Mouse (Mus musculus): ENCODE data around the gene Cwf19l1. TPM values are rescaled to one million over a fixed set of nuclear protein-coding genes. Genes with fewer than 3 reads are reported as not detected.

The Cwf19l1 gene
- polyA plus RNA-seq, 1 experiment: not detected

GRCm38 (mm10) chr19:44148991-44149390, 13.3 kb upstream of the Cwf19l1 start:
- H3K27ac ChIP-seq (ENCODE audit: insufficient read depth, low read depth, low read length): no peak overlapping the region
- H3K4me1 ChIP-seq (ENCODE audit: control insufficient read depth, insufficient read depth, low read length): peaks cover 9% of the 10 kb centered on the region; the same call in 1 of the 2 replicates
- no peak overlapping the region for H3K4me3 ChIP-seq (ENCODE audit: insufficient read depth, low read depth, low read length)
- 60% methylated on average over 2 of the region's 2 CpGs for WGBS
- no peak for TF ChIP-seq POLR2A (IDR thresholded peaks at IDR 0.05; ENCODE audit: insufficient read depth, low read depth, low read length)
- no peak for TF ChIP-seq CTCF (IDR thresholded peaks at IDR 0.05; ENCODE audit: insufficient read depth, low read depth, low read length)

DNA sequence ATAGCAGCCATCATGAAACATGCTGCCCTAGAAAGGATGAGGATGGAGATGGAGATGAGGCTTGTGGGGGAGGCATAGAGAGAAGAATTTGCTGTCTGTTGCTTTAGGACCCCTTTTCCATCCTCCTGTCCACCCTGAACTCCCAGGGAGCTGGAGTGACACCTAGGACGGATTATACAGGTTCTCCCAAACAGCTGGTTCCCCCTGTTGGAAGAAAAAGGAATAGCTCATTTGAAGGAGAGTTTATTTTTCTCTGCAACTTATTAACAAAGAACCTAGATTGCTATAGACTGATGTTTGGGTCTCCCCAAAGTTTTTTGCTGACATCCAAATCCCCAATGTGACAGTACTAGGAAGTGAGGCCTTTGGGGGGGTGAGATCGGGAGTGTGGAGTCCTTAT, 12.7 kb upstream of the Cwf19l1 start:
- Histone ChIP-seq H3K4me1 (ENCODE audit: control insufficient read depth, insufficient read depth, low read length) (peaks cover 9% of the 10 kb centered on the region; the same call in 1 of the 2 replicates), H3K27ac (ENCODE audit: insufficient read depth, low read depth, low read length) (no peak overlapping the region), H3K4me3 (ENCODE audit: insufficient read depth, low read depth, low read length) (no peak overlapping the region)
- WGBS: 40% methylated on average over 2 of the region's 2 CpGs
- TF ChIP-seq CTCF (IDR thresholded peaks at IDR 0.05; ENCODE audit: insufficient read depth, low read depth, low read length): no peak
- no peak for TF ChIP-seq POLR2A (IDR thresholded peaks at IDR 0.05; ENCODE audit: insufficient read depth, low read depth, low read length)

- TF ChIP-seq POLR2A (IDR thresholded peaks at IDR 0.05; ENCODE audit: insufficient read depth, low read depth, low read length): no peak
- TF ChIP-seq CTCF (IDR thresholded peaks at IDR 0.05; ENCODE audit: insufficient read depth, low read depth, low read length): no peak
- no peak overlapping the region for H3K4me3 ChIP-seq (ENCODE audit: insufficient read depth, low read depth, low read length)
- no peak overlapping the region for H3K27ac ChIP-seq (ENCODE audit: insufficient read depth, low read depth, low read length)
- H3K4me1 ChIP-seq (ENCODE audit: control insufficient read depth, insufficient read depth, low read length): peaks cover 9% of the 10 kb centered on the region; the same call in 1 of the 2 replicates
- 96% methylated on average over 8 of the region's 8 CpGs for WGBS
These were observed 11.3 kb upstream of the Cwf19l1 start for GRCm38 (mm10) chr19:44146951-44147350.

GRCm38 (mm10) chr19:44146568-44146879, 10.8 kb upstream of the Cwf19l1 start:
- Histone ChIP-seq H3K4me3 (ENCODE audit: insufficient read depth, low read depth, low read length) (peak overlapping the region; percentile 57), H3K4me1 (ENCODE audit: control insufficient read depth, insufficient read depth, low read length) (peaks cover 9% of the 10 kb centered on the region; the same call in 1 of the 2 replicates), H3K27ac (ENCODE audit: insufficient read depth, low read depth, low read length) (peak overlapping the region; percentile 14; the same call in 1 of the 2 replicates)
- TF ChIP-seq CTCF (IDR thresholded peaks at IDR 0.05; ENCODE audit: insufficient read depth, low read depth, low read length): no peak
- no peak; the same call in 1 of the 2 replicates for TF ChIP-seq POLR2A (IDR thresholded peaks at IDR 0.05; ENCODE audit: insufficient read depth, low read depth, low read length)
- 54% methylated on average over 9 of the region's 9 CpGs for WGBS

DNA sequence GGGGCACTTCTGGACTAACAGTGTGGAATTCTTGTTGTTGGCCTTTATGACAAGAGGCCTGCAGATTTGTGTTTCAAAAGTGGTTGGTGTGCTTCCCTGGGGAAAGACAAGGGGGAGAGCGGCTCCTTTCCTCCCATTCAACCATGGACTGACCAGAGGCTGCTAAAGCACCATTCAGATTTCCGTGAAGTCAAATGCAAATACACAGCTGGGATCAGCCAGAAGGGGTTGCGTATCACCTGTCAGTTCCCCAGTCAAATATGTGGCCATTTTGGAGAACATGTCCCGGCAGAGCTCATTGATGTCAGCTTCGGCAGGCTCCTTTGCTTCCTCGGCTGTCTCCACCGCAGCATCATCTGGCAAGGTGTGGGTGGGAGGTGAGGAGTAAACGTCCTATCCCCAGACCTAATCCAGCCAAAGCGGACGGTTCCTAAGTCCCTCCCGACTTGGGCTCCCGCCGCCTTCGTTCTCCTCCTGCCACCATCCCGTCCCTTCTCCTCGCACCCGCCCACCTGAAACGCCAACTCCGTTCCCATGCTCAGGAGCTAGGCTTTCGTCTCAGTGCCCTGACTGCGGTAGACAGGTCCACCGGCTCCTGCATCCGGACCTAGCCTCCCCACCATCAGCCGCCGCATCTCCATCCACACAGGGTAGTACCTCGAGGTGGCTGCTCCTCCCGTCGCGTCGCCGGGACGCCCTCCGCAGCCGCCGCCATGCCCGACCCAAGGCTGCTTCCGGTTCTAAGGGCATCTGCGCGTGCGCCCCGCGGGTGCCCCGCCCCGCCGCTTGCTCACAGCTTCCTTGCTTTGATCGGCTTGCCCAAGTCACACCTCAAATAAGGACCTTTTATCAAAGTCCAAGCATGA, 10.3 kb upstream of the Cwf19l1 start, which contains the start of gene Bloc1s2:
TSS of gene Bloc1s2 (minus strand) at position 745 of the 866 bp plus-strand sequence.
- peak within 1 kb of the TSS; percentile 14; the same call in 1 of the 2 replicates for H3K27ac ChIP-seq (ENCODE audit: insufficient read depth, low read depth, low read length)
- WGBS: 1% methylated on average over 46 of the region's 46 CpGs
- H3K4me1 ChIP-seq (ENCODE audit: control insufficient read depth, insufficient read depth, low read length): peaks cover 9% of the 10 kb centered on the region; the same call in 1 of the 2 replicates
- TF ChIP-seq POLR2A (IDR thresholded peaks at IDR 0.05; ENCODE audit: insufficient read depth, low read depth, low read length) (peak; percentile 73), CTCF (IDR thresholded peaks at IDR 0.05; ENCODE audit: insufficient read depth, low read depth, low read length) (no peak)
- H3K4me3 ChIP-seq (ENCODE audit: insufficient read depth, low read depth, low read length): peak within 1 kb of the TSS; percentile 57

- Histone ChIP-seq H3K4me1 (ENCODE audit: control insufficient read depth, insufficient read depth, low read length) (peaks cover 9% of the 10 kb centered on the region; the same call in 1 of the 2 replicates), H3K27ac (ENCODE audit: insufficient read depth, low read depth, low read length) (no peak overlapping the region), H3K4me3 (ENCODE audit: insufficient read depth, low read depth, low read length) (no peak overlapping the region)
- WGBS: 91% methylated on average over 9 of the region's 9 CpGs
- TF ChIP-seq POLR2A (IDR thresholded peaks at IDR 0.05; ENCODE audit: insufficient read depth, low read depth, low read length) (no peak), CTCF (IDR thresholded peaks at IDR 0.05; ENCODE audit: insufficient read depth, low read depth, low read length) (no peak)
These were observed 8.7 kb upstream of the Cwf19l1 start for GRCm38 (mm10) chr19:44144366-44144765.

- Histone ChIP-seq H3K4me1 (ENCODE audit: control insufficient read depth, insufficient read depth, low read length) (no peaks in the 10 kb centered on the region), H3K27ac (ENCODE audit: insufficient read depth, low read depth, low read length) (no peak overlapping the region), H3K4me3 (ENCODE audit: insufficient read depth, low read depth, low read length) (no peak overlapping the region)
- WGBS: 26% methylated on average over 7 of the region's 7 CpGs
- TF ChIP-seq POLR2A (IDR thresholded peaks at IDR 0.05; ENCODE audit: insufficient read depth, low read depth, low read length) (no peak), CTCF (IDR thresholded peaks at IDR 0.05; ENCODE audit: insufficient read depth, low read depth, low read length) (no peak)
These were observed 347 bp upstream of the Cwf19l1 start for GRCm38 (mm10) chr19:44135960-44136485.

DNA sequence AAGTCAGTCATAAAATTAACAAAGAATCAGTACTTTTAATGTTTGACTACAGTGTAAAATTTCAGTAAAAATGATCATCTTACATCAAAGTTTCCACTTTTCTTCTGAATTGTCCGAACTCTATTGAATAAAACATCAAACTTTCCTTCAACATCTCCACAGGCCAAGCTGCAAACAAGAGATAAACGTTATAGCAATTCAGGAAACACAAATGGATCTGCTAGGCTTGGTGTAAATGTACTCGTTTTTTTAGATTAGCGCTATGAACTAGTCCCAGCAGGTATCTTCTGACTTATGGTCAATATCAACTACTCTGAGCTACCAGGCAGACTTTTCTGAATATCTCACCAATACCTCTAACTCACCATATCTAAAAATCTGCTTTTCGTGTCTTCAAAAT, 2.8 kb downstream of the Cwf19l1 start:
- Histone ChIP-seq H3K27ac (ENCODE audit: insufficient read depth, low read depth, low read length) (no peak overlapping the region), H3K4me1 (ENCODE audit: control insufficient read depth, insufficient read depth, low read length) (no peaks in the 10 kb centered on the region), H3K4me3 (ENCODE audit: insufficient read depth, low read depth, low read length) (no peak overlapping the region)
- no peak for TF ChIP-seq POLR2A (IDR thresholded peaks at IDR 0.05; ENCODE audit: insufficient read depth, low read depth, low read length)
- no peak for TF ChIP-seq CTCF (IDR thresholded peaks at IDR 0.05; ENCODE audit: insufficient read depth, low read depth, low read length)
- WGBS: 88% methylated on average over 5 of the region's 5 CpGs

GRCm38 (mm10) chr19:44128560-44128959, 7.1 kb downstream of the Cwf19l1 start:
- Histone ChIP-seq H3K4me3 (ENCODE audit: insufficient read depth, low read depth, low read length) (no peak overlapping the region), H3K4me1 (ENCODE audit: control insufficient read depth, insufficient read depth, low read length) (no peaks in the 10 kb centered on the region), H3K27ac (ENCODE audit: insufficient read depth, low read depth, low read length) (no peak overlapping the region)
- WGBS: 91% methylated on average over 2 of the region's 2 CpGs
- TF ChIP-seq CTCF (IDR thresholded peaks at IDR 0.05; ENCODE audit: insufficient read depth, low read depth, low read length) (no peak), POLR2A (IDR thresholded peaks at IDR 0.05; ENCODE audit: insufficient read depth, low read depth, low read length) (no peak)

Measured in olfactory bulb, adult 2 months (tissue).